Mouse (Mus musculus) heart, embryonic 11.5 days (tissue): ENCODE measurements around the gene 4833439L19Rik. TPM values are rescaled to one million over a fixed set of nuclear protein-coding genes. Genes with fewer than 3 reads are reported as not detected.

Experiments
- ATAC-seq: fragments of 200-750 bp; cut with Nextera tagmentation; replicated peaks from 2 replicates; pipeline ENCODE4 v1.8.0; 2017; ENCODE audit warnings: moderate library complexity; ENCODE audit not compliant: insufficient number of reproducible peaks, low FRiP score, low TSS enrichment
- H3K27ac ChIP-seq: fragments of 300-500 bp; sonication (generic); 2 replicates; pipeline ENCODE4 v1.5.1; 2014; ENCODE audit warnings: mild to moderate bottlenecking, low read depth, low read length
- H3K27me3 ChIP-seq: fragments of 300-500 bp; sonication (generic); 2 replicates; pipeline ENCODE4 v1.6.1; 2014; ENCODE audit warnings: mild to moderate bottlenecking, low read length, mixed read lengths; ENCODE audit not compliant: control insufficient read depth, insufficient read depth
- H3K36me3 ChIP-seq: fragments of 300-500 bp; sonication (generic); 2 replicates; pipeline ENCODE4 v1.6.1; 2014; ENCODE audit warnings: mild to moderate bottlenecking, low read length, moderate library complexity, mixed read lengths; ENCODE audit not compliant: control insufficient read depth, insufficient read depth
- H3K4me1 ChIP-seq: fragments of 300-500 bp; sonication (generic); 2 replicates; pipeline ENCODE4 v1.6.1; 2014; ENCODE audit warnings: low read length; ENCODE audit not compliant: control insufficient read depth, insufficient read depth
- H3K4me2 ChIP-seq: fragments of 300-500 bp; sonication (generic); 2 replicates; pipeline ENCODE4 v1.6.1; 2014; ENCODE audit warnings: mild to moderate bottlenecking, moderate library complexity
- H3K4me3 ChIP-seq: fragments of 300-500 bp; sonication (generic); 2 replicates; pipeline ENCODE4 v1.5.1; 2014; ENCODE audit warnings: low read depth, low read length
- H3K9ac ChIP-seq: fragments of 300-500 bp; sonication (generic); 2 replicates; pipeline ENCODE4 v1.6.1; 2014; ENCODE audit warnings: mild to moderate bottlenecking, low read depth, low read length, moderate library complexity
- H3K9me3 ChIP-seq: fragments of 300-500 bp; sonication (generic); replicated peaks from 2 replicates; pipeline ENCODE4 v1.6.1; 2016; ENCODE audit warnings: low read length; ENCODE audit not compliant: control insufficient read depth
- WGBS: fragments of 180-500 bp; shearing (Covaris S2); extraction: QIAGEN DNeasy Blood & Tissue Kit; methylation state at CpG from one replicate; pipeline ENCODE4 v1.1.7; 2014; ENCODE audit not compliant: insufficient replicate concordance; 5-methylcytosine and 5-hydroxymethylcytosine counted together
- polyA plus RNA-seq: library from polyadenylated mRNA; unstranded; fragments of >200 nt; fragmentation: Nextera tagmentation; extraction: Ambion mirVana; gene quantifications from 2 replicates; pipeline ENCODE4 v1.2.1, GENCODE M21; 2014

4833439L19Rik gene
- polyA plus RNA-seq, 1 experiment from 2014 or later: 126 TPM

DNA sequence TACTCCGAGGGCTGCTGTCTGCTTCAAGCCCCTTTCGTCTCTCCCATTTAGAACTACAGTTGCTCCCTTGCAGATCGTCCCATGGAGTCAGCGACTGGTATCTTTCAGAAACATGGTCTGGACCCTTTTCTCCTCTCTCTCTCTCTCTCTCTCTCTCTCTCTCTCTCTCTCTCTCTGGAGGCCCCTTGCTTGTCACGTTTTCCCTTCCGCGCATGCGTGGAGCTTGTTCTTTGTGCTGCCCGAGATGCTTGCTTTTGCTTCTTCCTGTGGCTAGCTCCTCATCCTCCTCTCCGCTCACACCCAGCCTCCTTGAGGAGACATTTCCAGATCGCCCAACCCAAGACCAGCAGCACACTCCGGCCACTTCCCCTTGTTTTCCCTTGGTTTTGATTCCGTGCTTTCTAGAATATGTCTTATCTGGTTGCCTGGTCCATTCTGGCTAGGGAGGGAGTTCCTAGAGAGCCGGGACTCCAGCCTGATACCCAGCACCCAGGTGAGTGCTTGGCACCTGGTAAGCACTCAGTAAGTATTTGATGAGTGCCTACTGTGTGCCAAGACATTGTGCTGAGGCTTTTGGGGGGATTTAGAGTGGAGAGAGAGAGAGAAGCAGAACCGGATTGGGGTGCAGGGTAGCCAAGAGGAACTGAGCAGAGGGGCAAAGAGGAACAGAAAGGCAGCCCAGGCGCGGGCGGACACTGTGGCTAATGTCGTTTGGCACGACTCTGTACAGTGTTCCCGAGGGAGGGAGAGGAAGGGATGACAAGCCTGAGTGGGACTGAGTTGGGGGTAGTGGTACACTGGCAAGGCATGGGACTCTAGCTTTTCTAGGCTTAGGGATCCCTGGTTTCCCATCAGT, 12.6 kb upstream of the 4833439L19Rik start:
- no peak for ATAC-seq
- Histone ChIP-seq H3K36me3 (peaks cover 13% of the 10 kb centered on the region), H3K9me3 (no peaks in the 10 kb centered on the region), H3K4me1 (peaks cover 7% of the 10 kb centered on the region; the same call in 1 of the 2 replicates), H3K27me3 (no peaks in the 10 kb centered on the region), H3K9ac (no peak overlapping the region), H3K4me2 (no peak overlapping the region), H3K4me3 (no peak overlapping the region), H3K27ac (no peak overlapping the region)
- WGBS: 79% methylated on average over 21 of the region's 21 CpGs

DNA sequence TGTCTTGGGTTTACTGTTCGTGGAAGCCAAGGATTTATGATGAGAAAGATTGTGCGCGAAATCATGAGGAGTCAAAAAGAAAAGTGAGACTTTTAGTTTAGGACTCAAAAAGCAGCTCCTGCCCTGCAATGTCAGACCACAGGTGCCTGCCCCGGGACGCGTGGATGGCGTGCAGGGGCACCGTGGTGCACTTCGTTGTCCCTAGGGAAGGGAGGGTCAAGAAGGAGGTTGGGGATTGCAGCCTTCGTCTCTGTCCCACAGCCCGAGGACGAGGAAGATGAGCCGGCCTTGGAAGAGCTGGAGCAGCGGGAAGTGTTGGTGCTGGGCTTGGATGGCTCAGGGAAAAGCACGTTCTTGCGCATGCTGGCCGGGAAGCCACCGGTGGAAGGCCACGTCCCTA, 10.3 kb upstream of the 4833439L19Rik start:
- Histone ChIP-seq H3K4me2 (peak overlapping the region; percentile 90), H3K36me3 (peaks cover 5% of the 10 kb centered on the region; the same call in 1 of the 2 replicates), H3K9ac (peak overlapping the region; percentile 90), H3K27me3 (no peaks in the 10 kb centered on the region), H3K27ac (peak overlapping the region; percentile 82; the same call in 1 of the 2 replicates), H3K4me1 (peaks cover 7% of the 10 kb centered on the region; the same call in 1 of the 2 replicates), H3K9me3 (no peaks in the 10 kb centered on the region), H3K4me3 (peak overlapping the region; percentile 94)
- ATAC-seq: no peak; the same call in 1 of the 2 replicates
- WGBS: 3% methylated on average over 19 of the region's 19 CpGs

DNA sequence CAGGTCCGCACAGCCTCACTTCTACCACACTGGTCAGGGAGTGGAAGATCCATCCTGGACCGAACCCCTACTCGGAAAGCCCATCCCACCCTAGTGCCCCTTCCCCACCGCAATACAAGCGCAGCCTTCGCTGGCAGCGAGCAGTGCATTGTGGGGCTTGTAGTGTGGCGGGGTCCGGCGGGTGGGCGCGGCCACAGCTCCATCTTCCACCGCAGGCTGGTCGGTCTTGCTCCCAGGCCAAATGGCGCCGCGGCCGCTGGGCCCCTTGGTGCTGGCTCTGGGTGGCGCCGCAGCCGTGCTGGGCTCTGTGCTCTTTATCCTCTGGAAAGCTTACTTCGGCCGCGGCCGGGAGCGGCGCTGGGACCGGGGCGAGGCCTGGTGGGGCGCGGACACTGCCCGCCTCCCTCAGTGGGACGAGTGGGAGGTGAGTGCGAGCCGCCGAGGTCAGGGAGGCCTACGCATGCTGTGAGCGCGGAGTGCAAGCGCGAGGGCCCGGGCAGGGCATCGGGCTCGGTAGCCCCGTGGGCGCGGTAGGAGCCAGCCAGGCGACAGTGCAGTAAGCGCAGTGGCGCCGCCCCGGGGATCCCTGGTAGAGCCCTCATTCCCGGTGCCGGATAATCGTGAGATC, 9.7 kb upstream of the 4833439L19Rik start, which contains the start of gene Arl10:
TSS of gene Arl10 (plus strand) at position 162 of the 628 bp plus-strand sequence.
- peaks cover 5% of the 10 kb centered on the region; the same call in 1 of the 2 replicates for H3K36me3 ChIP-seq
- H3K9me3 ChIP-seq: no peaks in the 10 kb centered on the region
- peak within 1 kb of the TSS; percentile 94 for H3K4me3 ChIP-seq
- peak within 1 kb of the TSS; percentile 82 for H3K27ac ChIP-seq
- peaks cover 7% of the 10 kb centered on the region; the same call in 1 of the 2 replicates for H3K4me1 ChIP-seq
- under 1% methylated on average over 55 of the region's 55 CpGs for WGBS
- H3K4me2 ChIP-seq: peak within 1 kb of the TSS; percentile 90
- ATAC-seq: peak; percentile 87
- H3K9ac ChIP-seq: peak within 1 kb of the TSS; percentile 90
- no peaks in the 10 kb centered on the region for H3K27me3 ChIP-seq

DNA sequence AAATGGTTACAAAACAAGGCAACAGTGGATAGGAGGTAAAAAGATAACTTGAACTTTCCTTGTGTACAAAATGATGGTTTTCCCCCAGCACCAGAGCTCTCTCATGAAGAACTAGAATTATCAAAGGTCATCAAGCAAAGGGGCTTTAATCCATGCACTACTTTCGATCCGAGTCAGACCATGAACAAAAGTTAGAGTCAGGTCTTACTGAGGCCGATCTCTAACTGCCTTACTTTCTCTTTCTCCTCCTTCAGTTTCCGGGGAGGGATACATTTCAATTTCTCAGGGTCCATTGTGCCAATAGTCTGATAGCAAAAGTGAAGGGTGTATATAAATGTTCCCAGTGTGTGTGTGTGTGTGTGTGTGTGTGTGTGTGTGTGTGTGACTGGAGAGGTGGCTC, 7.4 kb upstream of the 4833439L19Rik start:
- peaks cover 7% of the 10 kb centered on the region; the same call in 1 of the 2 replicates for H3K4me1 ChIP-seq
- H3K27ac ChIP-seq: no peak overlapping the region
- no peaks in the 10 kb centered on the region for H3K27me3 ChIP-seq
- no peak overlapping the region for H3K9ac ChIP-seq
- H3K4me3 ChIP-seq: no peak overlapping the region
- no peak overlapping the region for H3K4me2 ChIP-seq
- WGBS: 76% methylated on average over 4 of the region's 4 CpGs
- no peaks in the 10 kb centered on the region; the same call in 1 of the 2 replicates for H3K36me3 ChIP-seq
- ATAC-seq: no peak
- H3K9me3 ChIP-seq: no peaks in the 10 kb centered on the region

DNA sequence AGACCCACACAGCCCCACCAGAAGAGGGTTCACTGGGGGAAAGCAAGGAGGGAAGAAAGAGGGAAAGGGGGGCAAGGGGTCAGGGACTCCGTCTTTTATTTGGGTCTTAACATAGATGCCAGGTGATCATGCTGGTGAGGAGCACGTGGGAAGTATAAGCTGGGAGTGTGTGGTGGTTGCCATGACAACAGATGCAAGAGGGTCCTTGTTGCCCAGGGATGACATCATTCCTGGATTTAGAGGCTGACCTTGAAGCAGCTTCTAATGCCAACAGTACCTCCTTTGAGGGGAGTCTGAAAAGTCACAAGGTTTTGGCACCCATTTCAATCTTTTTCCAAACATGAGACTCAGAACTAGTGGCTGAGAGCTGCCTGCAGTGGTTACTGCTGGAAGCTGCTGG, 6.4 kb upstream of the 4833439L19Rik start:
- WGBS: 52% methylated on average over 2 of the region's 2 CpGs
- H3K9ac ChIP-seq: 0 out of 2 replicates have a peak overlapping the region, but pooled peaks have one; percentile 28
- no peak overlapping the region for H3K4me3 ChIP-seq
- no peaks in the 10 kb centered on the region for H3K27me3 ChIP-seq
- ATAC-seq: no peak
- H3K27ac ChIP-seq: no peak overlapping the region
- no peak overlapping the region; the same call in 1 of the 2 replicates for H3K4me2 ChIP-seq
- H3K9me3 ChIP-seq: no peaks in the 10 kb centered on the region
- H3K4me1 ChIP-seq: peaks cover 7% of the 10 kb centered on the region; the same call in 1 of the 2 replicates
- H3K36me3 ChIP-seq: no peaks in the 10 kb centered on the region; the same call in 1 of the 2 replicates

DNA sequence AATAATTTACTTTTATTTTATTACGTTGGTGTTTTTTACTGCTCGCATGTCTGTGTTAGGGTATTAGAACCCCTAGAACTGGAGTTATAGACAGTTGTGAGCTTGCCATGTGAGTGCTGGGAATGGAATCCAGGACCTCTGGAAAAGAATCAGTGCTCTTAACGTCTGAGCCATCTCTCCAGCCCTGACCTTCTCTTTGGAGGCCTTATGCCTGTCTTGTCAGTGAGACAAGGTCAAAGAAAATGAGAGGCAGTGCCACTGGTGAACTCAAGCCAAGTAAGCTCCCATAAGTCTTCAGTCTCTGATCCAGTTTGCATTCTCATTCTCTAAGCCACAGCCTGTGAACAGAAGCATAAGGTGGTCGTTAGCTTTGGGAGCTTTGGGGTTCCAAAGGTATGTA, 5.5 kb upstream of the 4833439L19Rik start:
- Histone ChIP-seq H3K4me2 (no peak overlapping the region), H3K36me3 (no peaks in the 10 kb centered on the region), H3K27me3 (no peaks in the 10 kb centered on the region), H3K9ac (no peak overlapping the region), H3K9me3 (no peaks in the 10 kb centered on the region), H3K27ac (no peak overlapping the region), H3K4me1 (peaks cover 4% of the 10 kb centered on the region; the same call in 1 of the 2 replicates), H3K4me3 (no peak overlapping the region)
- no peak for ATAC-seq
- WGBS: 68% methylated on average over 4 of the region's 4 CpGs

DNA sequence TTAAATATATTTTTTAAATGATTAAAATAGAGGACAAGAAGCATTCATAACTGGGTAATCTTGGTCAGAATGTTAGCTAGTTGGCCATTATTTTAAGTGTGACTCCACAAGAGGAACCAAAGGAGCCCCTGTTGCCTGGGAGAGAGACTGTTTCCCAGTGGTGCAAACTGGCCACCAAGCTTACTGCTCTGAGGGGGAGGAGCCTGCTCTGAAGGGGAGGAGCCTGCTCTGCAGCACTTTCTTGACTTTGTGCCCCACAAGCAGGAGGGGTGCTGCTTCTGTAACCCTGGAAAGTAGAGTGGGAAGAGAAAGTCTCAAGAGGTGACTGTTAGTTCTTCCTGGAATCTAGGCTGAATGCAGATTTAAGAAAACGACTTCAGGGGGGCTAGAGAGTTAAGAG, 4.0 kb upstream of the 4833439L19Rik start:
- Histone ChIP-seq H3K27ac (no peak overlapping the region), H3K4me3 (no peak overlapping the region), H3K9ac (no peak overlapping the region), H3K27me3 (no peaks in the 10 kb centered on the region), H3K36me3 (no peaks in the 10 kb centered on the region), H3K9me3 (no peaks in the 10 kb centered on the region), H3K4me1 (peaks cover 3% of the 10 kb centered on the region; the same call in 1 of the 2 replicates), H3K4me2 (no peak overlapping the region)
- 45% methylated on average over 1 of the region's 1 CpGs for WGBS
- no peak for ATAC-seq

DNA sequence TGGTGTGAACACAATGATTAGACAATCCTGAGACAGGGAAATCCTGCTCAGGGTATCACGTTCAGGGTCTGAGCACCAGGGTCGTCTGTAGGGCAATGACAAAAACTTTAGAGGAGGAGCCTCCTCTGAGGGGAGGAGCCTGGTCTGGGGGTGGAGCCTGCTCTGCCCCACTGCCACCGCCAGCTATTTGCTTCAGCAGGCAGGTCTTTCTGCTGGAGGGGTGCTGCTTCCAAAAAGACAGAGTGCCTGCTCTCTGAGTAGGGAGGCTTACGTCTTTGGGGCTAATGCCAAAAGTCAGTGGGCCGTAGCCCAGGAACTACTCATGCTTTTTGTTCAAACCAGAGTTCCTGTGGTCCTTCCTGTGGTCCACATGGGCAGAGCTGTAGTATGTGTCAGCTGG, 3.1 kb upstream of the 4833439L19Rik start:
- Histone ChIP-seq H3K27ac (no peak overlapping the region), H3K4me1 (peaks cover 7% of the 10 kb centered on the region; the same call in 1 of the 2 replicates), H3K9ac (no peak overlapping the region), H3K4me2 (no peak overlapping the region), H3K27me3 (no peaks in the 10 kb centered on the region), H3K9me3 (no peaks in the 10 kb centered on the region), H3K4me3 (no peak overlapping the region), H3K36me3 (no peaks in the 10 kb centered on the region)
- no peak for ATAC-seq
- WGBS: 41% methylated on average over 5 of the region's 5 CpGs
